Mouse (Mus musculus): ENCODE measurements at regions not wholly inside any gene's neighbourhood (a gene's known extent, or its start where the extent isn't known, plus 50 kb on each side); places are given as distances from the start of the nearest gene placed in this dataset.

DNA sequence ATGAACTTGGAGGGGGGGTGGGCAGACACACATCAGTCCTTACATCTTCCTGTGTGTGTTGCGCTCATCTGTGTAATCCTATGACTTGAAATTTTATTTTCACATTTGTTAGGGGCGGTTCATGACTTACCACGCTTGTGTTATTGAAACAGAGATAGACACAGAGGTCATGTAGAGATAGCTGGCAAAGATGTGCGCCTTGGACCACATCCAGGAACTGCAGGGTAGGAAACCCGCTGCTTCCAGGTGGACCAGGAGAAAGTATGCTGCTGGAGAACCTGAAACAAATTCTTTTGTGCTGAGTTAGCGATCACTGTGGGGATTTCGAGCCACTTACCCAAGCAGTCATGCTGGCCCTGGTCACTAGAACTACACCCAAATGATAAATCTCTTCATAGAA is 89.1 kb downstream of the Kcnj2 start:
- no peak for DNase-seq (ENCODE audit: low spot score)

DNA sequence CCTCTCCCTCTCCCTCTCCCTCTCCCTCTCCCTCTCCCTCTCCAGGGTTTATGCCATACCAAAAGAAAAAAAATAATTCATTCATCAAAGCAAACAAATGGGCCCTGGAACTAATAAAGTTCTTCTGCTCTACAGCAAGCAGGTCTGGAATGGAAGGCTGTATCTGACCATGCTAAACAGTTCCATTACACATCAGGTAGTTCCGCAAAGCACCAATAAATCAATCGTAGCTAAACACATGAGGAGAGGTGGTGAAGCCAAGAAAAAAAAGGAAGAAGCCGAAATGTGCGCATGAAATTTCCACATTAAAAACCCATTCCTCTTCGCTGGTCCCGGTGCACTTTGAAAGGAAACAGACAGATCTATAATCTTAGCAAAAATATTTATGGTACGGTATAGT is 89.8 kb downstream of the Kcnj2 start:
- DNase-seq (ENCODE audit: low spot score) = no peak

DNA sequence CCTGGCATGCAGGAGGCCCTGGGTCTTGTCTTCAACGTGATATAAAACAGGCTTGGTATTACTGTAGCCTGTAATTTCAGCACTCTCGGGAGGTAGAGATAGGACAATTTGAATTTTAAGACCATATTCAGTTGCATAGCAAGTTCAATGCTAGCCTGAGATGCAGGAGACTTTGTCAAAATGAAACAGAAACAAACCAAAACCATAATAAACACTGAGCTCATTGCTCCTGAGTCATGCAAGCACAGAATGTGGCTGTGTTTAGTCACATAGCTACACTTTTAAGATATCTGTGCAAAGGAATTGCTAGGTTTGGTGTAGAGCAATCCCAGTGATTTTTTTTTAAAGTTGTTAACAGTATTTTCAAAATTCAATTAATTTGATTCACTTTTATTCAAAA is 93.3 kb downstream of the Kcnj2 start:
- DNase-seq (ENCODE audit: low spot score) = no peak

DNA sequence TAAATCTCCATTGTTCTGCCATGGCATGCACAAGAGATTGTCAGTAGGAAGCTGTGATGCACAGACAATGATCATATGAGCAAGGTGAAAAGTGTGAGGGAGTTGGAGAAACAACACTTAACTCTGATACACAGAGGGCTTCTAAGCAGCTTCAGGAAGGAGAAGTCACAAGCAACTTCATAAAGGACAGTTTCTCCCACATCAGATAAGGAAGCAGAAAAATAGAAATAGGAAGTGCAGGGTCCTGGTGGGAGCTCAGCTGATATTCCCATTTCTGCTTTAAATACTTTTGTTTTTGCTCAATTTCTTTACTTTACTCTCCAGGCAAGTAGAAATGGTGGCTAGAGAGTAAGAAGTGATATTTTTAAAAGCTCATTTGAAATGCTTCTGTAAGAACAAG is 98.9 kb downstream of the Kcnj2 start:
- DNase-seq (ENCODE audit: low spot score) = no peak

- no peak for DNase-seq (ENCODE audit: low spot score)
Observed at GRCm38 (mm10) chr11:111170174-111170800, 104.3 kb downstream of the Kcnj2 start.

DNA sequence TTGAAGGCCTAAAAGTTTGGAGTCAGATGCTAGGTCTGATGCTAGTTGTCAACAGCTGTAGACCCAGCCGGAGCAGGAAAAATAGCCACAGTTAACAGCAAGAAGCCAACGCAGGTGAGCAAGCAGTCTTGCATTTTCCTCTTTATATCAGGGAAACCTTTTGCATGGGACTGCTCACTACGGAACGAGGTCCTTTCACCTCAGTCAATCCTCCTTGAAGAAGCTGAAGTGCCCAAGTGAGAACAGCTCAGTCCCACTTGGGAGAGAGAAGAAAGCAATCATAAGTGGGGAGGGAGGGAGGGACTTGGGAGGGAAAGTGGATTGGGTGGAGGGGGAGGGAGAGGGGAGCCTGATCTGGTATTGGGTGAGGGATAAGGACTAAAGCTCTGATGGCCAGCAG is 107.6 kb downstream of the Kcnj2 start:
- no peak for DNase-seq (ENCODE audit: low spot score)

GRCm38 (mm10) chr11:111175566-111175965 is 109.6 kb downstream of the Kcnj2 start:
- DNase-seq (ENCODE audit: low spot score) = no peak

- DNase-seq (ENCODE audit: low spot score) = no peak
Observed at GRCm38 (mm10) chr11:111177516-111177915, 111.6 kb downstream of the Kcnj2 start.

- no peak for DNase-seq (ENCODE audit: low spot score)
Observed at GRCm38 (mm10) chr11:111197422-111197821, 131.5 kb downstream of the Kcnj2 start.

- DNase-seq (ENCODE audit: low spot score) = no peak
Observed at GRCm38 (mm10) chr11:111200512-111200911, 134.5 kb downstream of the Kcnj2 start.

DNA sequence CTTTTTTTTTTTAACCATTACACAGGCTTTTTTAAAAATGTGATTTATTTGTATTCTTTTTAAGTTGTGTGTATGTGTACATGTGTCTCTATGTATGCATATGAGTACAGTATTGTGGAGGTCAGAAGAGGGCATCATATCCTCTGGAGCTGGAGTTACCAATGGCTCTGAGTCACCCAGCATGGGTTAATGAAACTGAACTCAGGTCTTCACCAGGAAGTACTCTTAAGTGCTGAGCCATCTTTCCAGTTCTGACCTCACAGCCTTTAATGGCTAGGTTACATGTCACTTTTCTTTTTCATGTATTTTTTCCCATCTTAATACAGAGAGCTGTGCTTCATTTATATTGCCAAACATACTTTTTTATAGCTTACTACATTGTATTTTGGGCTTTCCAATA is 136.8 kb downstream of the Kcnj2 start:
- DNase-seq (ENCODE audit: low spot score) = no peak

DNA sequence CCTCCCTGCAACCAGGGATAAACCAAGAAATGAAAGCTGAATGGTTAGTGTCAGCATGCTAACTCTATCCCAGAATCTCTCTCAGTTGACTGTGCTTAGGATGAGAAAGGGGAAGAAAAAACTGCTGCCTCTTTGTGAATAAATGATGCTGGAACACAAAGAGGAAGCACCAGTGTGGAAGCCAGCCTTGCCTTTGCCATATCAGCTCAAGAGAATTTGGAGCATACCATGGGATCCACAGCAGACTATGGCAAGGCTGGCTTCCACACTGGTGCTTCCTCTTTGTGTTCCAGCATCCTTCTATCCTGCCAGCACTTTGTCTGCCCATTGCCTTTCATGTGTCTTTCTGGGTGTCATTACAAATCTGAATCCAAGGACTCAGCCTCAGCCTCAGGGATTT is 144.6 kb downstream of the Kcnj2 start:
- DNase-seq (ENCODE audit: low spot score) = no peak

GRCm38 (mm10) chr11:111212038-111212701 is 146.2 kb downstream of the Kcnj2 start:
- DNase-seq (ENCODE audit: low spot score) = no peak

- DNase-seq (ENCODE audit: low spot score) = no peak
Observed at GRCm38 (mm10) chr11:111212702-111213328, 146.9 kb downstream of the Kcnj2 start.

DNA sequence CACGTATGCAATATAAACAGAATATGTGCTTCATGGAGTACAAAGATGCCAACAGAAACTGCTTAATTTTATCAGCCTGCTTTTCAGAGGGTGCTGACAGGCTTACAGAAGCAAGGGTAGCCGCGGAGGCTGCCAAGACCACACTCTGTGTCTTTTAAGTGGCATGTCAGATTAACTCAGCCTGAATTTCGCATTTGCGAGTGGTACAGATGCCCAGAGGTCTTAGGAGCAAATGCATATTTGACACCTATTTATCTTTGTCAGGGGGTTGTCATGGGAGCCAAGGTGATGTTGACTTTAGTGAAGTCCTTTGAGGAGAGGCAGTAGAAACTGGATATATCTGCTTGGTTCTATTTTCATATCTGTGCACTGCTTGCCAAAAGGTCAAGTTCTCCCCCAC is 149.0 kb downstream of the Kcnj2 start:
- DNase-seq (ENCODE audit: low spot score) = no peak

GRCm38 (mm10) chr11:111223834-111224233 is 157.9 kb downstream of the Kcnj2 start:
- DNase-seq (ENCODE audit: low spot score) = no peak

- no peak for DNase-seq (ENCODE audit: low spot score)
Observed at GRCm38 (mm10) chr11:111227305-111227704, 161.3 kb downstream of the Kcnj2 start.

GRCm38 (mm10) chr11:111236741-111237140 is 170.8 kb downstream of the Kcnj2 start:
- DNase-seq (ENCODE audit: low spot score) = no peak

DNA sequence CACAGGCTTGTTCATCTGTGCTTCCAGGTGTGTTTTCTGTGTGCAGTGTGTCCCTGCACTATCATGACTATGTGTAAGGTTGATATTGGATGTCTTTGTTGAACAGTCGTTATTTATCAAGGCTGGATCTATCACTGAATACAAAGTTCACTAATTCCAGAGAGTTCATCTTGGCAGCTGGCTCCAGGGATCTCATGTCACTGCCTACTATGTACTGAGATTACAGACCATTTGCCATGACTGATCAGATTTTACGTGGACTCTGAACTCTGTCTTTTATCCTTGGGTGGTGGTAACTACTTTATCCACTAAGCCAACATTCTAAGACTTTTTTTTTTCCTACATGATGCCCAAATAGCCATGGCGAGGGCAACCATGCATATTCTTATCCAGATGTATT is 173.8 kb downstream of the Kcnj2 start:
- DNase-seq (ENCODE audit: low spot score) = no peak

- no peak for DNase-seq (ENCODE audit: low spot score)
Observed at GRCm38 (mm10) chr11:111252226-111252625, 186.3 kb downstream of the Kcnj2 start.

DNA sequence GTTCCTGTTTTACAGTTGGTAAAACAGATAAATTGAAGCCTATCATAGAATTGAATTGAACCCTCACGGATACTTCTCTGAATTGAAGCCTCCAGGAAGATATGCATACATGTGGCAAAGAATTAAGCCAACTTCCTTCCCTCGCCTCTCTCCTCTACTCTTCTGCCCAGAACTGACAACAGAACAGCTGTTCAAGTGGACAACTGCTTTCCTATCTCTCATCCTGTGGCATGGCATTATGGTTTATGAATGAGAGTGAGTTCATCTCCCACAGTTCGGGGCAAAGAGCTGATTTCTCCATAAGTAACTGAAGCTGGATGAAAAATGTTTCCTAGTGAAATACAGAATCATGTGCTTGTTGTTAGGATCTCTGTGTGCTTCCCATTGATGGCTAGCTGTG is 190.6 kb downstream of the Kcnj2 start:
- no peak for DNase-seq (ENCODE audit: low spot score)

DNA sequence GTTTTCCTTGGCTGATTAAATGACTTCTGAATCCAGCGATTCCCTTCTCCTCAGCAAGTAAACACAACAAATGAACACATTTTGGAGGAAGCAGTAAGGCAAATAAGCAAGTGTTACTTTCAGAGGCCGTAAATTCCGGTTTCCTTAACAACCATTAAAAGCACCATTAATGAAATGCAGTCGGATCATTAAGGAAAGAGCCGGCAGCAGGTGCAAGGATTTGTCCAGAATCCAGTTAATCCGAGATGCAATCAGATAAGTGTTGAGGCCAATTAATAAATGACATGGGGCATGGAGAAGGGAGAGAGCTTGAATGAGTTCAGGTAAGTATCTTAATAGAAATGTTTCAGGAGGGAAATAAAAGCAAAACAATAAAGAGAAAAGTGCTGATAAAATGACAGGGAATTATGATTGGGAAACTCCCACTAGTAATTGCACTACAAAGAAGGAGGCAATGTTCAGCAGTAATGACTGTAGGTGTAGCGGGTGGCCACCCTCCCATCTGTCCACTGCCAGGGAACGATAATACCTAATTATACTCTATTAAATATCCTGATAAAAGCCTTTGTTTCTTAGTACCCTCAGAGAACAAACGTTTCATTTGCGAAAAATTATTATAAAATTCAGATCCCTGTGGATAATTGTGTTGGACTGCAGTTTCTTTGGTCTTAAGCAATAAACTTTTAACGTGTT is 194.9 kb downstream of the Kcnj2 start:
- DNase-seq (ENCODE audit: low spot score) = no peak

DNA sequence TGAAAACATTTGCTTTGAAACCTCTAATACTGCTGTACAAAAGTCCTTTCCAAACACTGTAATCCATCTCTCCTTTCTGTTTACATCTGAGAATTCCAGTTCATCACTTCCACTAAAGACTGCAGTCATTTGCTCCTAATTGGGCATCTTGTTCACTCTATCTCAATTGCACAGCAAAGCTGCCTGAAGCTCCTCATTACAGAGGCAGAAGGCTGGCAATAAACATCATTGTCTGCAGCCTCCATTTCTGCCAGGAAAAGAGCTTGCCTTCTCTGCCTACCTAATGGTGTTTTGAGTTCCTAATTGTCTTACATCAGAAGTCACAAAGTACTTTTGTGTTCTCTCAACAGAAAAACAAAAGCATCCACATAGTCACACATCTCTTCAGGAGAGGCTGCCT is 207.7 kb downstream of the Kcnj2 start:
- no peak for DNase-seq (ENCODE audit: low spot score)

Data from urinary bladder, postnatal 25 days (tissue).